Mouse (Mus musculus) lung, postnatal 0 days (tissue): ENCODE data around the gene Cttn.

Experiments used
- CTCF ChIP-seq: IDR thresholded peaks from 2 replicates; pipeline ENCODE4 v1.5.1; 2016; ENCODE audit warnings: antibody characterized with exemption, mild to moderate bottlenecking
- EP300 ChIP-seq: IDR thresholded peaks from 2 replicates; pipeline ENCODE4 v1.6.1; 2016; ENCODE audit warnings: antibody characterized with exemption, mild to moderate bottlenecking, control low read depth

GRCm38 (mm10) chr7:144441466-144441865 is 29.3 kb downstream of the Cttn start:
- no peak for TF ChIP-seq EP300
- TF ChIP-seq CTCF: no peak
